In genomic region chr2:151609974-151610373, GRCm38 (mm10) we compare ENCODE assay signal across 13 mouse cellular contexts. TPM values are rescaled to one million over a fixed set of nuclear protein-coding genes. Genes with fewer than 3 reads are reported as not detected.
DNase-seq lines count a peak whose midpoint lies in the region; ATAC-seq lines count a peak whose summit lies in the region.
"Had no signal": no experiment of that assay in that cellular context is flagged by ENCODE, and none has a peak within 500 bp of the region (broad histone marks: within the 10 kb centered on the region; RNA-seq: fewer than 3 reads in every experiment).

No protein-coding gene starts in this region.

- WGBS in kidney, embryonic 15.5 days = 22% methylated on average over 3 of the region's 3 CpGs
- WGBS in neural tube, embryonic 13.5 days = 15% methylated on average over 3 of the region's 3 CpGs
- WGBS in embryonic facial prominence, embryonic 14.5 days = 32% methylated on average over 3 of the region's 3 CpGs

- H3K36me3 ChIP-seq in kidney, embryonic 15.5 days = no peaks in the 10 kb centered on the region
- H3K36me3 ChIP-seq in neural tube, embryonic 13.5 days = no peaks in the 10 kb centered on the region
- no peaks in the 10 kb centered on the region for H3K36me3 ChIP-seq in embryonic facial prominence, embryonic 14.5 days (ENCODE audit: control insufficient read depth, insufficient read depth, low read length)
- H3K36me3 ChIP-seq: liver, embryonic 13.5 days had no signal

- peak overlapping the region; percentile 4; the same call in 1 of the 2 replicates for H3K27ac ChIP-seq in kidney, embryonic 15.5 days
- H3K27ac ChIP-seq in neural tube, embryonic 13.5 days (replicated peaks) = peak overlapping the region; percentile 46; the same call in 1 of the 2 replicates
- H3K27ac ChIP-seq in embryonic facial prominence, embryonic 14.5 days (replicated peaks; ENCODE audit: low read depth, low read length) = no peak overlapping the region
- H3K27ac ChIP-seq: liver, embryonic 13.5 days had no signal

- H3K4me1 ChIP-seq in kidney, embryonic 15.5 days = peaks cover 14% of the 10 kb centered on the region
- peaks cover 20% of the 10 kb centered on the region for H3K4me1 ChIP-seq in neural tube, embryonic 13.5 days (replicated peaks)
- H3K4me1 ChIP-seq in embryonic facial prominence, embryonic 14.5 days (ENCODE audit: control insufficient read depth, insufficient read depth, low read length) = no peaks in the 10 kb centered on the region
- H3K4me1 ChIP-seq: liver, embryonic 13.5 days had no signal

- no peaks in the 10 kb centered on the region for H3K27me3 ChIP-seq in kidney, embryonic 15.5 days
- H3K27me3 ChIP-seq in neural tube, embryonic 13.5 days = no peaks in the 10 kb centered on the region
- no peaks in the 10 kb centered on the region for H3K27me3 ChIP-seq in embryonic facial prominence, embryonic 14.5 days (replicated peaks; ENCODE audit: control insufficient read depth, insufficient read depth, low read length)
- H3K27me3 ChIP-seq: liver, embryonic 13.5 days had no signal

- H3K9ac ChIP-seq in kidney, embryonic 15.5 days = no peak overlapping the region
- H3K9ac ChIP-seq in neural tube, embryonic 13.5 days = no peak overlapping the region
- H3K9ac ChIP-seq in embryonic facial prominence, embryonic 14.5 days (ENCODE audit: low read depth, low read length) = no peak overlapping the region
- H3K9ac ChIP-seq: liver, embryonic 13.5 days had no signal

- no peak overlapping the region for H3K4me2 ChIP-seq in kidney, embryonic 15.5 days
- no peak overlapping the region for H3K4me2 ChIP-seq in neural tube, embryonic 13.5 days
- H3K4me2 ChIP-seq in embryonic facial prominence, embryonic 14.5 days (ENCODE audit: low read depth, low read length) = no peak overlapping the region
- H3K4me2 ChIP-seq: liver, embryonic 13.5 days had no signal

- ATAC-seq in kidney, embryonic 15.5 days (replicated peaks; ENCODE audit: low FRiP score) = peak; percentile 89
- ATAC-seq in neural tube, embryonic 13.5 days (ENCODE audit: low read depth) = peak; percentile 64
- peak; percentile 48; the same call in 1 of the 2 replicates for ATAC-seq in embryonic facial prominence, embryonic 14.5 days (ENCODE audit: low read depth)
- ATAC-seq: activated CD4-positive, CD25-positive, alpha-beta regulatory T cell, adult 4 months had no signal

- no peak overlapping the region for H3K4me3 ChIP-seq in kidney, embryonic 15.5 days (replicated peaks)
- H3K4me3 ChIP-seq in neural tube, embryonic 13.5 days = no peak overlapping the region
- H3K4me3 ChIP-seq in embryonic facial prominence, embryonic 14.5 days (ENCODE audit: low read depth, low read length) = no peak overlapping the region
- H3K4me3 ChIP-seq: liver, embryonic 13.5 days had no signal

- H3K9me3 ChIP-seq in kidney, embryonic 15.5 days (replicated peaks) = no peaks in the 10 kb centered on the region
- H3K9me3 ChIP-seq in neural tube, embryonic 13.5 days = no peaks in the 10 kb centered on the region
- no peaks in the 10 kb centered on the region for H3K9me3 ChIP-seq in embryonic facial prominence, embryonic 14.5 days (ENCODE audit: control insufficient read depth, low read length)
- H3K9me3 ChIP-seq: liver, embryonic 13.5 days had no signal

- no peak for DNase-seq in kidney, postnatal 25 days
- DNase-seq in neural tube, embryonic 10.5 days (ENCODE audit: extremely low spot score, low spot score) = no peak
- peak; percentile 58 for DNase-seq in embryonic facial prominence, embryonic 14.5 days (ENCODE audit: low spot score)
- no peak for DNase-seq in right cerebral cortex, postnatal 14 days
- DNase-seq in gastrocnemius, adult 8-10 months (ENCODE audit: low spot score in 2 of 2) = no peak
- DNase-seq: cerebellum, postnatal 25 days; liver, embryonic 13.5 days; thymus, adult 18-20 months had no signal

RNA-seq across cellular contexts. Expression of gene Snph, which starts 22.4 kb away (rescaled TPM):
- polyA plus RNA-seq in kidney, embryonic 15.5 days (2015; fragmentation: Nextera tagmentation; extraction: Ambion mirVana) = 0.59 and 0.95 TPM in 2 replicates
- 16.6 and 18.3 TPM in 2 replicates for polyA plus RNA-seq in neural tube, embryonic 13.5 days (2015; fragmentation: Nextera tagmentation; extraction: Ambion mirVana)
- 1.9 and 2.5 TPM in 2 replicates for polyA plus RNA-seq in embryonic facial prominence, embryonic 14.5 days (2014; fragmentation: Nextera tagmentation; extraction: Ambion mirVana)
- total RNA-seq in gastrocnemius, adult 8-10 months (2022) = 10 to 100 TPM; 33.2 to 45.9 (median 39.9) TPM
- polyA plus RNA-seq: liver, embryonic 13.5 days had no signal

RNA-seq across cellular contexts. Expression of gene Sdcbp2, which starts 37.6 kb away (rescaled TPM):
- 1.4 and 2.2 TPM in 2 replicates for polyA plus RNA-seq in kidney, embryonic 15.5 days (2015; fragmentation: Nextera tagmentation; extraction: Ambion mirVana)
- polyA plus RNA-seq in neural tube, embryonic 13.5 days (2015; fragmentation: Nextera tagmentation; extraction: Ambion mirVana) = 0.68 and 1.1 TPM in 2 replicates
- 1.5 and 1.6 TPM in 2 replicates for polyA plus RNA-seq in embryonic facial prominence, embryonic 14.5 days (2014; fragmentation: Nextera tagmentation; extraction: Ambion mirVana)
- 1 to 10 TPM in 2 of 4 experiments, under 1 TPM in 2; 0.17 to 1.1 (median 0.82) TPM for total RNA-seq in gastrocnemius, adult 8-10 months (2022)

RNA-seq across cellular contexts. Expression of gene Rad21l, which starts 58.4 kb away (rescaled TPM):
- not detected in 2 replicates for polyA plus RNA-seq in kidney, embryonic 15.5 days (2015; fragmentation: Nextera tagmentation; extraction: Ambion mirVana)
- polyA plus RNA-seq in neural tube, embryonic 13.5 days (2015; fragmentation: Nextera tagmentation; extraction: Ambion mirVana) = 0.11 TPM in 1 of 2 replicates, not detected in the other
- not detected in 2 replicates for polyA plus RNA-seq in embryonic facial prominence, embryonic 14.5 days (2014; fragmentation: Nextera tagmentation; extraction: Ambion mirVana)
- not detected for total RNA-seq in gastrocnemius, adult 8-10 months (2022)
- total RNA-seq: gastrocnemius, postnatal 4 days; heart, postnatal 25 days had no signal
- polyA plus RNA-seq: activated CD4-positive, CD25-positive, alpha-beta regulatory T cell, adult 4 months; liver, embryonic 13.5 days had no signal
